Mouse (Mus musculus) liver, adult 2 months (tissue): ENCODE data around the gene Bin2.

Experiments used
- CTCF ChIP-seq: fragments of 200-500 bp; IDR thresholded peaks from 2 replicates; pipeline ENCODE4 v1.5.1; 2011; ENCODE audit warnings: low read depth, low read length, control low read depth
- POLR2A ChIP-seq: fragments of 200-500 bp; IDR thresholded peaks from 2 replicates; pipeline ENCODE4 v1.6.1; 2011; ENCODE audit warnings: low read length, control low read depth; ENCODE audit not compliant: insufficient read depth; ENCODE audit errors: extremely low read depth

GRCm38 (mm10) chr15:100639972-100640750, 29.2 kb downstream of the Bin2 start:
- no peak for TF ChIP-seq CTCF
- TF ChIP-seq POLR2A = no peak
